Mouse (Mus musculus) MEL (cell line): ENCODE data around the gene B230104I21Rik.

Experiments
- CHD1 ChIP-seq: IDR thresholded peaks from 2 replicates; pipeline ENCODE4 v1.6.1; 2012; ENCODE audit warnings: low read depth, mild to moderate bottlenecking, inconsistent platforms, low read length, improper control_type of control experiment
- CTCF ChIP-seq, 3 experiments: IDR thresholded peaks in 2 of 3; conservative IDR thresholded peaks in 1 of 3; 2 replicates each; pipeline ENCODE4 v1.5.1; 2011 to 2012; ENCODE audit warnings: low read length in 3 of 3, low read depth in 2 of 3, mild to moderate bottlenecking in 2 of 3, improper control_type of control experiment in 1 of 3, inconsistent platforms in 1 of 3, mixed read lengths in 1 of 3, moderate library complexity in 1 of 3; ENCODE audit not compliant: control insufficient read depth in 1 of 3, insufficient read depth in 1 of 3, poor library complexity in 1 of 3, severe bottlenecking in 1 of 3
- GATA1 ChIP-seq: IDR thresholded peaks from 2 replicates; pipeline ENCODE4 v1.6.1; 2011; ENCODE audit warnings: low read depth, low read length, improper control_type of control experiment
- HCFC1 ChIP-seq: IDR thresholded peaks from 2 replicates; pipeline ENCODE4 v1.6.1; 2012; ENCODE audit warnings: low read depth, mild to moderate bottlenecking, inconsistent platforms, low read length, improper control_type of control experiment, moderate library complexity

DNA sequence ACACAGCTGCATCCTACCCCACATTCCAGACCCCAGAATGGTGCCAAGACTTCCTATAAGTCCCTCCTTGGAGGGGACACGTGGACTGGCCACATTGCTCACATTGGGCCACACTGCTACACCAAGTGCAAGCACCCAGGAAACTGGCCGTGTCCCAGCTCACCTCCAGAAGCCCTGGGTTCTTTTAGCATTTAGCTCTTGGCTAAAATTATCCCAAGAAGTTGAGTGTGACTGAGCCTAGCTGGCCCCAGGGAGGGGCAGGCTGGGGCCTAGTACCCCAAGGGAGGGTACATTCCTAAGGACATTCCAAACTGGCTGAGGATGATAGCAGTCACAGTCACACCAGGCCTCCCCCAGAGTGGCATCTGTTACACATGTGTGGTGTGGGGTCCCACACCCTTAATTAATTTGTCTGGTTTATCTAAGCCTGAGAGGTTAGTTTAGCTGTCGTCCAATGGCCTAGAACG lies 42.2 kb upstream of the B230104I21Rik start:
- TF ChIP-seq CTCF (IDR thresholded peaks at IDR 0.05 in 2 of 3, conservative IDR thresholded peaks at IDR 0.05 in 1 of 3; ENCODE audit: control insufficient read depth in 1 of 3, insufficient read depth in 1 of 3, low read depth in 2 of 3, low read length in 3 of 3, poor library complexity in 1 of 3, severe bottlenecking in 1 of 3): no peak
- no peak for TF ChIP-seq GATA1
- no peak for TF ChIP-seq CHD1
- TF ChIP-seq HCFC1: no peak
